Mouse (Mus musculus): ENCODE measurements around the gene Hoxa5.

Gene Hoxa5

GRCm38 (mm10) chr6:52240389-52241000, 36.1 kb upstream of the Hoxa5 start, which contains the start of gene Hoxa10:
Gene Hoxa10 (minus strand): TSS chr6:52240854.
- DNase-seq (ENCODE audit: low read depth, low spot score), result peak; percentile 74

GRCm38 (mm10) chr6:52239625-52240388, 35.4 kb upstream of the Hoxa5 start:
- DNase-seq (ENCODE audit: low read depth, low spot score), result no peak

GRCm38 (mm10) chr6:52238976-52239375, 34.6 kb upstream of the Hoxa5 start:
- DNase-seq (ENCODE audit: low read depth, low spot score), result no peak

GRCm38 (mm10) chr6:52238155-52238545, 33.8 kb upstream of the Hoxa5 start:
- DNase-seq (ENCODE audit: low read depth, low spot score), result no peak

GRCm38 (mm10) chr6:52237346-52238154, 33.2 kb upstream of the Hoxa5 start:
- DNase-seq (ENCODE audit: low read depth, low spot score), result no peak

- no peak for DNase-seq (ENCODE audit: low read depth, low spot score)
Measured at GRCm38 (mm10) chr6:52236806-52237205, 32.4 kb upstream of the Hoxa5 start.

GRCm38 (mm10) chr6:52235866-52236265, 31.5 kb upstream of the Hoxa5 start:
- DNase-seq (ENCODE audit: low read depth, low spot score), result no peak

GRCm38 (mm10) chr6:52235267-52235666, 30.9 kb upstream of the Hoxa5 start:
- no peak for DNase-seq (ENCODE audit: low read depth, low spot score)

GRCm38 (mm10) chr6:52234428-52235140, 30.2 kb upstream of the Hoxa5 start:
- DNase-seq (ENCODE audit: low read depth, low spot score), result no peak

- no peak for DNase-seq (ENCODE audit: low read depth, low spot score)
Measured at GRCm38 (mm10) chr6:52233546-52234427, 29.4 kb upstream of the Hoxa5 start.

GRCm38 (mm10) chr6:52232984-52233545, 28.7 kb upstream of the Hoxa5 start:
- no peak for DNase-seq (ENCODE audit: low read depth, low spot score)

- no peak for DNase-seq (ENCODE audit: low read depth, low spot score)
Measured at GRCm38 (mm10) chr6:52232568-52232965, 28.2 kb upstream of the Hoxa5 start.

GRCm38 (mm10) chr6:52231885-52232567, 27.6 kb upstream of the Hoxa5 start:
- no peak for DNase-seq (ENCODE audit: low read depth, low spot score)

- no peak for DNase-seq (ENCODE audit: low read depth, low spot score)
Measured at GRCm38 (mm10) chr6:52230516-52231165, 26.3 kb upstream of the Hoxa5 start, which contains the start of gene Hoxa9. Gene Hoxa9 (minus strand): TSS chr6:52231089.

- no peak for DNase-seq (ENCODE audit: low read depth, low spot score)
Measured at GRCm38 (mm10) chr6:52229558-52230416, 25.4 kb upstream of the Hoxa5 start.

GRCm38 (mm10) chr6:52228475-52229465, 24.4 kb upstream of the Hoxa5 start:
- DNase-seq (ENCODE audit: low read depth, low spot score), result no peak
